Mouse (Mus musculus): Measurements from ENCODE around the gene Mpp4. TPM values are rescaled to one million over a fixed set of nuclear protein-coding genes. Genes with fewer than 3 reads are reported as not detected.

The Mpp4 gene
- total RNA-seq (2023) = 1 to 10 TPM; 1.0 to 1.9 TPM

DNA sequence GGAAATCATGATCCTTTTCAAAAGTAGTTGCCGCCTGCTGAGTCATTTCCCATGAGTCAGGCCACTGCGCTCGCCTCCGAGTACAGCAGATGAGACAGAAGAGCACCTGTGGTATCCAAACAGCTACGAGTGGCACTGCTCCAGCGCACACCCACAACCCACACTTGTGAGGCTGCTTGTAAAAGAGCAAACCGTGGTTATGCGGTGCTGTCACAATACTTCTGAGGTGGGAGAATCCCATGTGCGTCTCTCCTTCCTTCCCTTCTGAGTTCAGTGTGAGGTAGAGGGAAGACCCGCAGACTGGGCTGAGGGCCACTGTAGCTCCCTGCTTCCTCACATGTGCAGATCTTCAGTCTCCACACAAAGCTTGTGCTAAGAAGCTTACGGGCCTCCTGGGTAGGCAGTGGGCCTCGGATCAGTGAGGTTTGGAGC is at the start of gene Mpp4:
Gene Mpp4, minus strand, starts transcription at position 360 of the 432 bp plus-strand sequence.

GRCm38 (mm10) chr1:59119720-59120457 is 43.3 kb downstream of the Mpp4 start, which contains the start of gene Tmem237:
TSS of gene Tmem237 (minus strand) at chr1:59120408.

DNA sequence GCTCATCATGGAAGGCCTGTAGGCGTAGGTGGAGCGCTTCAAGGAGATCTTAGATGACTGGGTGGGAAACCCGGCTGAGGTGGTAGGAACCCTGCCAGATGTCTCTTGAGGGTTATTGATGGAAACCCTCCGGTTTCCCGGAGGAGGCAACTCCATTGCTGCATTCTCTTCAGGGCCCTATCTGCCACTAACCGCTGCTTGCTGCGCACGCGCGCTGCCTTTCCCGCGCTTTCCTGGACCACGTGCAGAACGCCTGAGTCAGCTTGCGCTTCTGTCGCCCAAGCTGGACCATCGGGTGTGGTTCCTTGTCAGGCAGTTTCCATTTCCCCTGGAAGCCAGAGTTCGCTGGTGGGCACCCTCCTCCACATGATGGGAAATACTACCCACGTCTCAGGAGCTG is 68.5 kb downstream of the Mpp4 start, which contains the start of gene C2cd6:
Gene C2cd6, minus strand, starts transcription at position 196 of the 400 bp plus-strand sequence.

Other genes starting within 250 kb of the Mpp4 start
- gene Trak2, start 190.0 kb downstream of the Mpp4 start, total RNA-seq (2023) = 10 to 100 TPM; 69.4 to 74.4 TPM
- 10 to 100 TPM; 10.4 to 12.4 TPM for gene Stradb, start 189.9 kb downstream of the Mpp4 start, total RNA-seq (2023)
- gene C2cd6, start 68.5 kb downstream of the Mpp4 start, total RNA-seq (2023) = not detected
- 1 to 10 TPM; 3.8 to 8.0 TPM for gene Tmem237, start 43.0 kb downstream of the Mpp4 start, total RNA-seq (2023)
- 10 to 100 TPM; 13.6 to 13.8 TPM for gene Als2, start 73.8 kb upstream of the Mpp4 start, total RNA-seq (2023)
- gene Cdk15, start 93.5 kb upstream of the Mpp4 start, total RNA-seq (2023) = not detected